In the genomic region with DNA sequence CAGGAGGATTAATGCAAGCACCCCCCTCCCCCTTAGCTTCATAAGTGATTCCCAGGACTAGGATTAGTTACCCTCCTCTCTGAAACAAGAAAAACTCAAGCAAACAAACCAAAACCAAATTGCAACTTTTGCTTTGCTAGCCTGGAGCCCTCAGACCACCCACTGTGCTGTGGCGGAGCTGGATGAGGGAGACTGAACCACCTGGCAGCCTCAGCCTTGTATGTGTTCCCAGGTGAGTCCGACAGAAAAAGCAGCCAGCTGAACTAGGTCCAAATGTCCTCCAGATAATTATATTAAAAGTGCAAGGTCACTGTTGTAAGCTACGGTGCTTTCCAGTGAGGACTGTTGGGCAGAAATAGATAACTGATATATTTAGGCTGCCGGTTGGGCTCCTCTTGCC, we compare ENCODE assay signal across 21 mouse cellular contexts. TPM values are rescaled to one million over a fixed set of nuclear protein-coding genes. Genes with fewer than 3 reads are reported as not detected.
"Had no signal": no experiment of that assay in that cellular context is flagged by ENCODE, and none has a peak within 500 bp of the region (broad histone marks: within the 10 kb centered on the region; RNA-seq: fewer than 3 reads in every experiment).

No protein-coding gene starts in this region.

- H3K4me1 ChIP-seq: heart, embryonic 12.5 days; hindbrain, embryonic 13.5 days; hindbrain, embryonic 15.5 days; kidney, embryonic 15.5 days; limb, embryonic 13.5 days; limb, embryonic 15.5 days; liver, embryonic 12.5 days had no signal

- H3K4me3 ChIP-seq: heart, embryonic 12.5 days; hindbrain, embryonic 13.5 days; hindbrain, embryonic 15.5 days; kidney, embryonic 15.5 days; limb, embryonic 13.5 days; limb, embryonic 15.5 days; liver, embryonic 12.5 days had no signal

- DNase-seq: gastrocnemius, postnatal 14 days; gastrocnemius, postnatal 36 days; heart, postnatal 14 days; kidney, adult 11 months; kidney, adult 9 months; kidney, postnatal 14 days; kidney, postnatal 36 days; layer of hippocampus, adult 9-11 months; layer of hippocampus, postnatal 36 days; left cerebral cortex, postnatal 4 days had no signal

- H3K9ac ChIP-seq: heart, embryonic 12.5 days; hindbrain, embryonic 13.5 days; hindbrain, embryonic 15.5 days; kidney, embryonic 15.5 days; limb, embryonic 13.5 days; limb, embryonic 15.5 days; liver, embryonic 12.5 days; liver, embryonic 14.5 days had no signal

- H3K36me3 ChIP-seq: heart, embryonic 12.5 days; hindbrain, embryonic 13.5 days; hindbrain, embryonic 15.5 days; kidney, embryonic 15.5 days; limb, embryonic 13.5 days; limb, embryonic 15.5 days; liver, embryonic 12.5 days had no signal

- H3K27me3 ChIP-seq: heart, embryonic 12.5 days; hindbrain, embryonic 13.5 days; hindbrain, embryonic 15.5 days; kidney, embryonic 15.5 days; limb, embryonic 13.5 days; limb, embryonic 15.5 days; liver, embryonic 12.5 days had no signal

- H3K27ac ChIP-seq: hindbrain, embryonic 13.5 days; hindbrain, embryonic 15.5 days; hindbrain, postnatal 0 days; kidney, embryonic 15.5 days; kidney, postnatal 0 days; limb, embryonic 13.5 days; limb, embryonic 15.5 days; liver, embryonic 12.5 days; liver, embryonic 14.5 days had no signal

RNA-seq across cellular contexts. Expression of a gene that starts 25.7 kb away (rescaled TPM):
- total RNA-seq: hematopoietic stem cell, adult 5-6 weeks had no signal
